Mouse (Mus musculus): ENCODE measurements around the gene Vmn2r86. TPM values are rescaled to one million over a fixed set of nuclear protein-coding genes. Genes with fewer than 3 reads are reported as not detected.
A peak's percentile ranks its signal among the peaks of the same experiment; 100 is the strongest.
"Not testable (repeated sequence)": the region's sequence is repeated elsewhere in the genome, so short reads cannot be mapped to it uniquely, and the experiment has no call there.

Gene Vmn2r86
- 0.03 TPM in 1 of 2 replicates, not detected in the other for polyA plus RNA-seq (2014; fragmentation: Nextera tagmentation; extraction: Ambion mirVana)

DNA sequence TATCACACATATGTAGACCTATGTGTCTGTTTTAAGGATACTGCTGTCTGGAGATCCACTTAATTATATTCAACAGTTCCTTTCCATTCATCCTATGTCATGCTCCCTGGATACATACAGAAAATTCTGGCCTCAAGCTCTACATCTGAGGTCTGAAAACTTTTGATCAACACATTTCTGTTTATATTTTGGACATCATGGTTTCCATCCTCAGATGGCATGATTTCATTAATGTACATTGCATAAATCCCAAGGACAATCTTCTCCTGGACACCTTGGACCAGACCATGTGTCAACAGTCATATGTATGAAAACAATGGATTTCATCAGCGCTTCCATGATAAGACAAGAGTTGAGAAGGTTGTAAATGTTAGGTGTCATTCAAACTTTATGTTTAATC lies at the start of gene Vmn2r86:
Gene Vmn2r86 (minus strand): TSS at position 101 of the 400 bp plus-strand sequence.
- not testable (repeated sequence) for H3K27ac ChIP-seq; H3K36me3 ChIP-seq (replicated peaks; ENCODE audit: control insufficient read depth, insufficient read depth); DNase-seq (ENCODE audit: low spot score); H3K4me1 ChIP-seq (replicated peaks; ENCODE audit: control insufficient read depth, insufficient read depth, low read length); H3K9me3 ChIP-seq (ENCODE audit: control insufficient read depth, low read length); H3K4me2 ChIP-seq (replicated peaks); ATAC-seq (ENCODE audit: low FRiP score); H3K4me3 ChIP-seq (replicated peaks; ENCODE audit: low read length); H3K9ac ChIP-seq; H3K27me3 ChIP-seq (ENCODE audit: control insufficient read depth, insufficient read depth, low read length)
- WGBS: 90% methylated on average over 1 of the region's 1 CpGs

DNA sequence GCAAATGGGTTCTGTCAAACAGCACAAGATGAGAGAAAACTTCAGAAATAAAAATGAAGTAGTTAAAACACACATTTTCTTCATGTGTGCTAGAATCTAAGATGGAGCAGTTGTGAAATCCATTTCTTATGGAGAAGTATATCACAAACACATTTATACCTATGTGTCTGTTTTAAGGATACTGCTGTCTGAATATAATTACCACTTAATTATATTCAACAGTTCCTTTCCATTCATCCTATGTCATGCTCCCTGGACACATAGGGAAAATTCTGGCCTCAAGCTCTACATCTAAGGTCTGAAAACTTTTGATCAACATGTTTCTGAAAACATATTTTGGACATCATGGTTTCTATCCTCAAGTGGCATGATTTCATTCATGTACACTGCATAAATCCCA lies 41.4 kb upstream of the Vmn2r86 start, which contains the start of gene Vmn2r87:
Gene Vmn2r87 (minus strand): TSS at position 101 of the 400 bp plus-strand sequence.
- no peak for DNase-seq (ENCODE audit: low spot score)
- Histone ChIP-seq H3K4me3 (replicated peaks; ENCODE audit: low read length) (no peak within 1 kb of the TSS), H3K4me1 (replicated peaks; ENCODE audit: control insufficient read depth, insufficient read depth, low read length) (no peaks in the 10 kb centered on the region), H3K27me3 (ENCODE audit: control insufficient read depth, insufficient read depth, low read length) (no peaks in the 10 kb centered on the region), H3K27ac (no peak within 1 kb of the TSS), H3K36me3 (replicated peaks; ENCODE audit: control insufficient read depth, insufficient read depth) (no peaks in the 10 kb centered on the region), H3K9ac (no peak within 1 kb of the TSS), H3K4me2 (replicated peaks) (no peak within 1 kb of the TSS), H3K9me3 (ENCODE audit: control insufficient read depth, low read length) (no peaks in the 10 kb centered on the region)
- ATAC-seq (ENCODE audit: low FRiP score): no peak

DNA sequence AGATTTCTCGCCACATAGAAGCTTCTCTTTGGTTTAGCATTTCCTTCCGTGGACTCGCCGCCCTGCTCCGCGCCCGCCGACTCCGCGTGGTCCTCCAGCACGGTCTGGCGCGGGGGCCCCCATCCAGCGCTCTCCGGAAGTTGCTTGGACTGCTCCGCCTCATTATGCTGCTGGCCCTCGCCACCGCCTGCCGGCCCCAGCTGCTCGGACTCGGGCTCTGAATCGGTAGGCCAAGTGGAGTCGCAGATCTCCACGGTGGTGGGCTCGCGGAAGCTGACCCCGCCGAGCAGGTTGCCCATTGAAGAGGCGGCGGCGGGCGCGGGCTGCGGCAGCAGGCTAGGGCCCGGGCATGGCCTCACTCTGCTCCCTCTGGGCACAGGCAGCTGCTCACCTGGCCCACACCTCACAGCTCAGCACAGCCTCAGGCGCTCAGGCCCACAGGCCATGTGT lies 14.5 kb upstream of the Vmn2r86 start:
- Histone ChIP-seq H3K4me1 (replicated peaks; ENCODE audit: control insufficient read depth, insufficient read depth, low read length) (no peaks in the 10 kb centered on the region), H3K9ac (peak overlapping the region; percentile 69), H3K4me2 (replicated peaks) (peak overlapping the region; percentile 79), H3K4me3 (replicated peaks; ENCODE audit: low read length) (peak overlapping the region; percentile 50), H3K27me3 (ENCODE audit: control insufficient read depth, insufficient read depth, low read length) (no peaks in the 10 kb centered on the region), H3K9me3 (ENCODE audit: control insufficient read depth, low read length) (no peaks in the 10 kb centered on the region), H3K36me3 (replicated peaks; ENCODE audit: control insufficient read depth, insufficient read depth) (no peaks in the 10 kb centered on the region), H3K27ac (no peak overlapping the region)
- DNase-seq (ENCODE audit: low spot score) (peak; percentile 66), ATAC-seq (ENCODE audit: low FRiP score) (peak; percentile 98)
- WGBS: 11% methylated on average over 36 of the region's 36 CpGs

DNA sequence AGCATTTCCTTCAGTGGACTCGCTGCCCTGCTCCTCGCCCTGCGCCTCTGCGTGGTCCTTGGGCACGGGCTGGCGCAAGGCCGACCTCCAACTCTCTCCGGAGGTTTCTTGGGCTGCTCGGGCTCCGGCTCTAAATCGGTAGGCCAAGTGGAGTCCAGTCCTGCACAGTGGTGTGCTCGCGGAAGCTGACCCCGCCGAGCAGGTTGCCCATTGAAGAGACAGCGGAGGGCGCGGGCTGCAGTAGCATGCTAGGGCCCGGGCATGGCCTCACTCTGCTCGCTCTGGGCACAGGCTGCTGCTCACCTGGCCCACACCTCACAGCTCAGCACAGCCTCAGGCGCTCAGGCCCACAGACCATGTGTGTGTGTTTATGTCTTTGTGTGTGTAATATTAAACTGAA lies 11.1 kb downstream of the Vmn2r86 start:
- no peak for ATAC-seq (ENCODE audit: low FRiP score)
- H3K4me2 ChIP-seq (replicated peaks): no peak overlapping the region
- 91% methylated on average over 21 of the region's 21 CpGs for WGBS
- no peak overlapping the region for H3K4me3 ChIP-seq (replicated peaks; ENCODE audit: low read length)
- no peaks in the 10 kb centered on the region for H3K9me3 ChIP-seq (ENCODE audit: control insufficient read depth, low read length)
- no peaks in the 10 kb centered on the region for H3K4me1 ChIP-seq (replicated peaks; ENCODE audit: control insufficient read depth, insufficient read depth, low read length)
- no peak overlapping the region for H3K27ac ChIP-seq
- H3K36me3 ChIP-seq (replicated peaks; ENCODE audit: control insufficient read depth, insufficient read depth): no peaks in the 10 kb centered on the region
- no peak for DNase-seq (ENCODE audit: low spot score)
- H3K27me3 ChIP-seq (ENCODE audit: control insufficient read depth, insufficient read depth, low read length): no peaks in the 10 kb centered on the region
- no peak overlapping the region for H3K9ac ChIP-seq

DNA sequence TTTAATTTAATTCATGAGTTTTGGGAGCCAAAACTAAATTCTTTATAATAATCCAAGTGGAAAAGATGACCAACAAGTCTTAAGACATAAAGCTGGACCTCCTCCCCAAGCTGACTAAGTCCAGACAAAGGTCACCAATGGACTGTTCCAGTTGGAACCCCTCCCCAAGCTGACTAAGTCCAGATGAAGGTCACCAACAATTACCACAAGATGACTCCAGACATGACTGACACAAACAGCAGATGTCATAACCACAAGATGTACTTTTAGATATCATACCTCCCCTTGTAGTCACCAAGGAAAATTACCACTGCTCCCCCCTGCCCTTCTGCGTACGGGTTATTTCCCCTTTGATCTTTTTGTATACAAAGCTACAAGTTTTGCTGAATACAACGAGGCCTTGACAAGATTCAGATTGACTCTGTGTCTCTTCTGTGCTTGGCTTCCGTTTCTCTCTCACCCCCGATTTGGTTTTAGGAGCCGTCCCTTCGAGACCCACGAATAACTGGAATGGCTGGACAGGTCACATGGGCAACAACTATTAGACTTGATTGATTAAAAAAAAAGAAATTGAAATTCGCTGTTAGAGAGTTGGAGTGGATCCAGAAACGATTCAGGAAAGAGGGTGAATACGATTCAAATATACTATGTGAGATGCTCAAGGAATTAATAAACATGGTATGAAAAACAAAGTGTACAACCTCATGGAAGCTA lies 21.5 kb downstream of the Vmn2r86 start:
- not testable (repeated sequence) for H3K27ac ChIP-seq; H3K27me3 ChIP-seq (ENCODE audit: control insufficient read depth, insufficient read depth, low read length); H3K4me2 ChIP-seq (replicated peaks); ATAC-seq (ENCODE audit: low FRiP score); DNase-seq (ENCODE audit: low spot score); H3K36me3 ChIP-seq (replicated peaks; ENCODE audit: control insufficient read depth, insufficient read depth); H3K4me3 ChIP-seq (replicated peaks; ENCODE audit: low read length); H3K4me1 ChIP-seq (replicated peaks; ENCODE audit: control insufficient read depth, insufficient read depth, low read length); H3K9me3 ChIP-seq (ENCODE audit: control insufficient read depth, low read length); H3K9ac ChIP-seq
- WGBS: 87% methylated on average over 11 of the region's 11 CpGs

DNA sequence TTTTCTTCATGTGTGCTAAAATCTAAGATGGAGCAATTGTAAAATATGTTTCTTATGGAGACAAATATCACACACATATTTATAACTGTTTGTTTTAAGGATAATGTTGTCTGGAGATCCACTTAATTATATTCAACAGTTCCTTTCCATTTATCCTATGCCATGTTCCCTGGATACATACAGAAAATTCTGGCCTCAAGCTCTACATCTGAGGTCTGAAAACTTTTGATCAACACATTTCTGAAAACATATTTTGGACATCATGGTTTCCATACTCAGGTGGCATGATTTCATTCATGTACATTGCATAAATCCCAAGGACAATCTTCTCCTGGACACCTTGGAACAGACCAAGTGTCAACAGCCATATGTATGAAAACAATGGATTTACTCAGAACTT lies 26.2 kb downstream of the Vmn2r86 start, which contains the start of gene Vmn2r85:
Gene Vmn2r85 (minus strand): TSS at position 101 of the 400 bp plus-strand sequence.
- DNase-seq (ENCODE audit: low spot score); H3K27me3 ChIP-seq (ENCODE audit: control insufficient read depth, insufficient read depth, low read length); H3K4me1 ChIP-seq (replicated peaks; ENCODE audit: control insufficient read depth, insufficient read depth, low read length); H3K36me3 ChIP-seq (replicated peaks; ENCODE audit: control insufficient read depth, insufficient read depth); H3K9me3 ChIP-seq (ENCODE audit: control insufficient read depth, low read length); ATAC-seq (ENCODE audit: low FRiP score); H3K4me3 ChIP-seq (replicated peaks; ENCODE audit: low read length); H3K27ac ChIP-seq; H3K4me2 ChIP-seq (replicated peaks); H3K9ac ChIP-seq: not testable (repeated sequence)

DNA sequence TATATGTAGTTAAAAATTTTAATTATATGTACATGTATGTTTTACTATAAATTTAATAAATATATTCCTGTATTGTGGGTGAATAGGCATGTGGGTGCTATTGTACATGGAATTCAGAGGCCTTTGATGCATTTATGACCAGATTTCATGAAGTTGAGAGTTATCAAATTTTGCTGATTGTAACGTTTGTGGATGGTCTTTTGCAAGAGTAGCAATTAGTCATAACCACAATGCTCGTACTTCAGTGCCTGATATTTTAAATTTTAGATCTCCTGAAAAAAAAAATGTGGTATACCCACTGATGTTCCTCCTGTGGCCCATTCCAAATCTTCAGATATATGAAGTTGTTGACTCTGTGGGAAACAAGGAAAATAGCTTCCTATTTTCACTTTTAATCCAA lies 33.5 kb downstream of the Vmn2r86 start:
- not testable (repeated sequence) for H3K9me3 ChIP-seq (ENCODE audit: control insufficient read depth, low read length); ATAC-seq (ENCODE audit: low FRiP score); H3K27ac ChIP-seq; H3K9ac ChIP-seq; DNase-seq (ENCODE audit: low spot score); H3K4me3 ChIP-seq (replicated peaks; ENCODE audit: low read length); H3K27me3 ChIP-seq (ENCODE audit: control insufficient read depth, insufficient read depth, low read length); H3K36me3 ChIP-seq (replicated peaks; ENCODE audit: control insufficient read depth, insufficient read depth); H3K4me2 ChIP-seq (replicated peaks); H3K4me1 ChIP-seq (replicated peaks; ENCODE audit: control insufficient read depth, insufficient read depth, low read length)
- WGBS: 85% methylated on average over 2 of the region's 2 CpGs

DNA sequence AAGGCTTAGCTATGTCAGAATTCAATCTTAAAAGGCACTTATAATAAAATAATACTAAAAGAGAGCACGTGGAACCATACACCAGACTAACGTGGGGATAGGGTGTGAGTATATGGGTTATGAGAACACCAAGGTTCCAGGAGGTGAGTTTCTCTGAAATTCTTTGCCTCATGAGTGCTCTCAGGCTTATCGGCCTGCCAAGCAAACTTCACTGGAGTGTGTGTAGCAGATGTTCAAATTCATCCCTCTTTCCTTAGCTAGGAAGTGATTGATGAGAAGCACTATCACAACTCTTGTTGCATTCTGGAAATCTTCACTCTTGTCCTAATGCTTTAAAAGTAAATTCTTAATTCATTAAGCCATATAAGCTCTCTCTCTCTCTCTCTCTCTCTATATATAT lies 35.4 kb downstream of the Vmn2r86 start:
- Histone ChIP-seq H3K4me3 (replicated peaks; ENCODE audit: low read length) (no peak overlapping the region), H3K27me3 (ENCODE audit: control insufficient read depth, insufficient read depth, low read length) (no peaks in the 10 kb centered on the region), H3K4me2 (replicated peaks) (no peak overlapping the region), H3K9ac (no peak overlapping the region), H3K4me1 (replicated peaks; ENCODE audit: control insufficient read depth, insufficient read depth, low read length) (no peaks in the 10 kb centered on the region), H3K27ac (no peak overlapping the region), H3K36me3 (replicated peaks; ENCODE audit: control insufficient read depth, insufficient read depth) (no peaks in the 10 kb centered on the region), H3K9me3 (ENCODE audit: control insufficient read depth, low read length) (no peaks in the 10 kb centered on the region)
- no peak for DNase-seq (ENCODE audit: low spot score)
- no peak for ATAC-seq (ENCODE audit: low FRiP score)
- WGBS: 83% methylated on average over 3 of the region's 3 CpGs

DNA sequence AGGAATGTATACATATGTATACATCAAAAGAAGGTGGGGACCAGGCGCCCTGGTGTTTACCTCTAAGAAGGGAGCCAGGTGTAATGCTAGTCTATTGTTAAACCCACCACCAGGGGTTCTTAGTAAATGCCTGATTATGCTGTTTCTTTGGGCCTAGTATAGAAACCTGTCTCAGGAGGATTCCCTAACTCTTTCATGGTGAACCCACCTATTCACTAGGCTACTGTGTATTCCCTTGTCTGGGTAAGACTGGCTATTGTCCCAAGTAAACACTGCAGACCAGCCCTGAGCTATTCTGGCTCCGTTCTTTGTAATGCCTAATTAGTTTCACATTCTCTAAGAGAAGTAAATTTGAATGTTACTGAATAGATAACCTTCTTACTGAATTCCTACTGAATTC lies 35.9 kb downstream of the Vmn2r86 start:
- not testable (repeated sequence) for H3K9me3 ChIP-seq (ENCODE audit: control insufficient read depth, low read length); H3K9ac ChIP-seq; H3K27me3 ChIP-seq (ENCODE audit: control insufficient read depth, insufficient read depth, low read length); H3K36me3 ChIP-seq (replicated peaks; ENCODE audit: control insufficient read depth, insufficient read depth); H3K4me2 ChIP-seq (replicated peaks); H3K4me1 ChIP-seq (replicated peaks; ENCODE audit: control insufficient read depth, insufficient read depth, low read length); ATAC-seq (ENCODE audit: low FRiP score); DNase-seq (ENCODE audit: low spot score); H3K27ac ChIP-seq; H3K4me3 ChIP-seq (replicated peaks; ENCODE audit: low read length)
- WGBS: 48% methylated on average over 2 of the region's 2 CpGs

DNA sequence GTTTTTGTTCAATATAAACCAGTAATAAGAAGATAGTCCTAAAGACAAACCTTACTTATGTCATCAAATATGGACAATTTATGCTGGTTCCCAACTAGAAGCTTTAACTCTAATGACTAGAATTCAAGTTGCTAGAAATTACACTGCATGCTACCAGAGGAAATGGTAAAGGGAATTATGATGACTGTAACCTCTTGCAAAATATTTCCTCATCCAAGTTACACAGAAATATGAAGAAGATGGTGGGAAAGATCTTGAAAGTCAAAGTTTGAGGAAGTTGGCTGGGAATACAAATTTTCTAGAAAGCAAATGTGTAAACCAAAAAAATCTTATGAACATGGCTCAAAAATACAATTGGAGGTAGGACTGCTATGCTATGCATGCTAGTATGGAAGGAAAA lies 39.5 kb downstream of the Vmn2r86 start:
- H3K27me3 ChIP-seq (ENCODE audit: control insufficient read depth, insufficient read depth, low read length); H3K9ac ChIP-seq; H3K27ac ChIP-seq; ATAC-seq (ENCODE audit: low FRiP score); H3K4me2 ChIP-seq (replicated peaks); H3K9me3 ChIP-seq (ENCODE audit: control insufficient read depth, low read length); H3K4me3 ChIP-seq (replicated peaks; ENCODE audit: low read length); H3K4me1 ChIP-seq (replicated peaks; ENCODE audit: control insufficient read depth, insufficient read depth, low read length); H3K36me3 ChIP-seq (replicated peaks; ENCODE audit: control insufficient read depth, insufficient read depth); DNase-seq (ENCODE audit: low spot score): not testable (repeated sequence)
